Mouse (Mus musculus) neural tube, embryonic 15.5 days (tissue): ENCODE data around the gene Hectd4. TPM values are rescaled to one million over a fixed set of nuclear protein-coding genes. Genes with fewer than 3 reads are reported as not detected.
"Not testable (repeated sequence)": the region's sequence is repeated elsewhere in the genome, so short reads cannot be mapped to it uniquely, and the experiment has no call there.

ENCODE experiments used
- ATAC-seq: fragments of 200-750 bp; cut with Nextera tagmentation; 2 replicates; pipeline ENCODE4 v1.8.0; 2017; ENCODE audit warnings: mild to moderate bottlenecking, moderate TSS enrichment, moderate library complexity; ENCODE audit not compliant: low FRiP score
- H3K27ac ChIP-seq: fragments of 300-500 bp; sonication (generic); replicated peaks from 2 replicates; pipeline ENCODE4 v1.5.1; 2015; ENCODE audit warnings: mild to moderate bottlenecking, inconsistent platforms
- H3K27me3 ChIP-seq: fragments of 300-500 bp; sonication (generic); replicated peaks from 2 replicates; pipeline ENCODE4 v1.6.1; 2015; ENCODE audit warnings: inconsistent platforms
- H3K36me3 ChIP-seq: fragments of 300-500 bp; sonication (generic); 2 replicates; pipeline ENCODE4 v1.6.1; 2015; ENCODE audit warnings: inconsistent platforms
- H3K4me1 ChIP-seq: fragments of 300-500 bp; sonication (generic); 2 replicates; pipeline ENCODE4 v1.6.1; 2015; ENCODE audit warnings: inconsistent platforms
- H3K4me2 ChIP-seq: fragments of 300-500 bp; sonication (generic); 2 replicates; pipeline ENCODE4 v1.6.1; 2015; ENCODE audit warnings: inconsistent platforms, mild to moderate bottlenecking, moderate library complexity
- H3K4me3 ChIP-seq: fragments of 300-500 bp; sonication (generic); replicated peaks from 2 replicates; pipeline ENCODE4 v1.5.1; 2015; ENCODE audit warnings: mild to moderate bottlenecking, inconsistent platforms
- H3K9ac ChIP-seq: fragments of 300-500 bp; sonication (generic); replicated peaks from 2 replicates; pipeline ENCODE4 v1.6.1; 2015; ENCODE audit warnings: mild to moderate bottlenecking, inconsistent platforms
- H3K9me3 ChIP-seq: fragments of 300-500 bp; sonication (generic); replicated peaks from 2 replicates; pipeline ENCODE4 v1.6.1; 2016; ENCODE audit warnings: inconsistent platforms
- WGBS: fragments of 180-500 bp; shearing (Covaris S2); methylation state at CpG from one replicate; pipeline ENCODE4 v1.1.7; 2015; ENCODE audit warnings: mixed read lengths; 5-methylcytosine and 5-hydroxymethylcytosine counted together
- polyA plus RNA-seq: library from polyadenylated mRNA; unstranded; fragments of >200 nt; fragmentation: Nextera tagmentation; extraction: Ambion mirVana; gene quantifications from 2 replicates; pipeline ENCODE4 v1.2.1, GENCODE M21; 2015

Gene Hectd4
- polyA plus RNA-seq, 1 experiment from 2014 or later = 18.0 TPM

DNA sequence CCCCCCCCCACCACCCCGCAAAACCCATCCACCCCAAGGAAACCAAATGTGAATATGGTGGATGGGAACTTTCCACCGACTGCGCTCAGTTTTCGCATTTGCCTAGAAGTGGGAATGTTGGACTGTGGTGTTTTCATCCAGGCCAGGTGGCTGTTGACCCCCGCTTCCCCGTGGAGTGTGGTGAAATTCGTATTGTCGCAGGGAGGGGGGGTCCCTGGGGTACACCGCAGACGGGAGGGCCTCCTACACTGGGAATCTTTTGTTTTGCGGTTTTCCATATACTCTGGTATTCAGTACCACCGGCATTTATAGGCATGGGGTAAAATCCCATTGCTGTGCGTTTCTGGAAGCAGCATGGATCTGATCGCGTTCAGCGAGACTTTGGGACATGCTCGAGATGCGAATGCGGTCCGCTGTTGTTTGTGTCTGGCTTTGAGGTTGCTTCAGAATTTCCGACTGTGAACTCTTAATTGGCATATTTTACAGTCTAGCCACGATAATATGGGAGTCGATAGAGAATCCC lies 1.4 kb downstream of the Hectd4 start:
- Histone ChIP-seq H3K4me2 (peak overlapping the region; percentile 74), H3K9ac (peak overlapping the region; percentile 96), H3K4me3 (peak overlapping the region; percentile 73), H3K4me1 (peaks cover 28% of the 10 kb centered on the region), H3K36me3 (no peaks in the 10 kb centered on the region), H3K9me3 (no peaks in the 10 kb centered on the region), H3K27me3 (no peaks in the 10 kb centered on the region), H3K27ac (peak overlapping the region; percentile 96)
- WGBS = 7% methylated on average over 23 of the region's 23 CpGs
- ATAC-seq = peak; percentile 26; the same call in 1 of the 2 replicates

DNA sequence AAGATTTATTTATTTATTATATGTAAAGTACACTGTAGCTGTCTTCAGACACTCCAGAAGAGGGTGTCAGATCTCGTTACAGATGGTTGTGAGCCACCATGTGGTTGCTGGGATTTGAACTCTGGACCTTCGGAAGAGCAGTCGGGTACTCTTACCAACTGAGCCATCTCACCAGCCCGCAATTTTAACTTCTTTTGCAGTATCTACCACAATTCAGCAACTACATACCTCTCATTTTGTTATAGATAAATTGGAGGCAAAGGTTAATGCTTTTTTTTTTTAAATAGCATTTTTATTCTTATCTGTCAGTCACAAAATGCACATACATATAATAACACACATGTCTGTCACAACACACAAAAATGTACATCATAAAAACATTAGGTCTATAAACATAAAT lies 4.0 kb downstream of the Hectd4 start:
- peaks cover 28% of the 10 kb centered on the region for H3K4me1 ChIP-seq
- H3K27ac ChIP-seq, H3K27me3 ChIP-seq, H3K4me2 ChIP-seq, H3K4me3 ChIP-seq, H3K9ac ChIP-seq, H3K36me3 ChIP-seq, H3K9me3 ChIP-seq, ATAC-seq: not testable (repeated sequence)
- 91% methylated on average over 4 of the region's 4 CpGs for WGBS

DNA sequence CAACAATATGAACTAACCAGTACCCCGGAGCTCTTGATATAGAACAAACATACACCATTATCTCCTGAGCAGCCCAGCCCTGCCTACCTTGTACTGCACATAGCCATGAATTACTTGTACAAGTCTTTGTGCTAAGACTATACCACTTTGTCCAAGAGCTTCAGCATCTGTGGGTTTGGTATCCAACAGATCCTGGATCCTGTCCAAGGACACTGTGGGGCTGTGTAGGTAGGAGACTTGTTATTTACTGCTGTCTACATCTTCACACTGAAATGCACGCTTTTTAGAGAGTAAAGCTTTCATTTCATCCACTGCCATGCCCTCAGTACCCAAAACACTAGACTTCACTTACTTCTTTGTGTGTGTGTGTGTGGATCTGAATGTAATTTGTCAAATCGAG lies 4.8 kb downstream of the Hectd4 start:
- Histone ChIP-seq H3K4me2 (no peak overlapping the region), H3K4me3 (no peak overlapping the region), H3K9me3 (no peaks in the 10 kb centered on the region), H3K27me3 (no peaks in the 10 kb centered on the region), H3K9ac (no peak overlapping the region), H3K36me3 (no peaks in the 10 kb centered on the region), H3K4me1 (peaks cover 24% of the 10 kb centered on the region), H3K27ac (no peak overlapping the region)
- 71% methylated on average over 3 of the region's 3 CpGs for WGBS
- no peak for ATAC-seq

DNA sequence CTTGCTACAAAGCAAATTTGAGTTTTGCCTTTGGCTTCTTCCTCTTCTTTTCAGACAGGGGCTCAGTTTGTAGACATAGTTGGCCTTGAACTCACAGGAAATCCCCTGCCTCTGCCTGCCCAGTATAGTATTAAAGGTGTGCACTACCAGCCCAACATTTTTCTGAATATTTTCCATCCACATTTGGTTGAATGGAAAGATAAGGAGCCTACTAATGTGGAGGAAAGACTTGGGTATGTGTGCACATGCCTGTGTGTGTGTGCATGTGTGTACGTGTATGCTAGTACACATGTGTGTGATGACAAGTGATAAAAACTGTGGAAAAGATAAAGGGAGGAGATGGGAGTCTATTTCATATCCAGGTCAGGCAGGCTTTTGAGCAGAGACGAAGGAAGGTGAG lies 5.8 kb downstream of the Hectd4 start:
- H3K4me3 ChIP-seq = no peak overlapping the region
- WGBS = 92% methylated on average over 2 of the region's 2 CpGs

DNA sequence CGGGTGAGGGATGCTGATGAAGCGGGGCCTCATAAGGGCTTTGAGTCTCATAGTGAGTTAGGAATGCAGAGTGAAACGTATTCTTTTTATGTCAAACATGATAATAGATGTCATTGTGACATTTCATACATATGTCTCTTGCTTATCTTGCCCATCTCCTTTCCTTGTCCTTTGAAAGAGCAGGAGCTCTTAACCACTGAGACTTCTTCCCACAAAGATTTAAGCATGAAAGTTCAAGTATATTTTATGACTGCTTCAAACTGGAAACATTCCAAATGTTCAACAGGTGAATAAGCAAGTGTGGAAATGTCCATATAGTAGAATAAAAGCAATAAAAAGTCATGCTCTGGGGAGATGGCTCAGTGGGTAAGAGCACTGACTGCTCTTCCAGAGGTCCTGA lies 6.4 kb downstream of the Hectd4 start:
- no peak overlapping the region for H3K9ac ChIP-seq
- H3K4me1 ChIP-seq = peaks cover 21% of the 10 kb centered on the region
- no peaks in the 10 kb centered on the region for H3K9me3 ChIP-seq
- 77% methylated on average over 3 of the region's 3 CpGs for WGBS
- H3K36me3 ChIP-seq = no peaks in the 10 kb centered on the region
- no peak for ATAC-seq
- no peak overlapping the region for H3K4me3 ChIP-seq
- H3K4me2 ChIP-seq = no peak overlapping the region
- no peaks in the 10 kb centered on the region for H3K27me3 ChIP-seq
- no peak overlapping the region for H3K27ac ChIP-seq

More for the DNA sequence above, 5.8 kb downstream of the Hectd4 start:
- peaks cover 24% of the 10 kb centered on the region for H3K4me1 ChIP-seq
- no peak overlapping the region for H3K27ac ChIP-seq
- no peak overlapping the region for H3K9ac ChIP-seq
- no peak for ATAC-seq
- H3K27me3 ChIP-seq = no peaks in the 10 kb centered on the region
- H3K4me2 ChIP-seq = no peak overlapping the region
- H3K36me3 ChIP-seq = no peaks in the 10 kb centered on the region
- H3K9me3 ChIP-seq = no peaks in the 10 kb centered on the region

DNA sequence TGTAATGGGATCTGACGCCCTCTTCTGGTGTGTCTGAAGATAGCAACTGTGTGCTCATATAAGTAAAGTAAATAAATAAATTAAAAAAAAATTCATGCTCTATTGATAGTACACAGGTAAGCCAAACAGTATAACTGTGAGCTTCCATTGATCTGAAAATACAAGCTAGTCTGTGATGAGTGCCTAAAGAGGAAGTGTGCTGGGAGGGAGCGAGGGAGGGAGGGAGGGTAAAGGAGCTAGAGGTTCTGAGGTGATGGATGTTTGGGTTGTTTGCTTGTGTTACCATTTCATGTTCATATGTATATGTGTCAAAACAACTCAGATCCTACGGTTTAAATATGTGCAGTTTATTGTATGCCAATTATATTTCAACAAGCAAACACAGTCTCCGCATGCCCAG lies 6.8 kb downstream of the Hectd4 start:
- 86% methylated on average over 4 of the region's 4 CpGs for WGBS
- no peak for ATAC-seq
- H3K4me1 ChIP-seq = peaks cover 17% of the 10 kb centered on the region

DNA sequence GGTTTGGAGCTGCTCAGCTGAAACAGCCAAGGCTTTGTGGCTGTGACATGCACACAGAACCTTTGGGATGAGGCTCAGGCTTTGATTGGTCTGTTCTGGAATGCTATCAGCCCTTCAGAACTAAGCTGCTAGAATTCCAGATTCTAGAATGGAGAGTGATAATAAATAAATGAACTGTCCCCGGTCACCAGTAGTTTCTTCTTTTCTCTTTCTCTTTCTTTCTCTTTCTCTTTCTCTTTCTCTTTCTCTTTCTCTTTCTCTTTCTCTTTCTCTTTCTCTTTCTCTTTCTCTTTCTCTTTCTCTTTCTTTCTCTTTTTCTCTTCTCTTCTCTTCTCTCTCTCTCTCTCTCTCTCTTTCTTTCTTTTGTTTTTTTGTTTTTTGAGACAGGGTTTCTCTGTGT lies 7.3 kb downstream of the Hectd4 start:
- H3K9ac ChIP-seq, H3K36me3 ChIP-seq, ATAC-seq, H3K4me3 ChIP-seq, H3K4me2 ChIP-seq, H3K27me3 ChIP-seq, H3K27ac ChIP-seq, H3K9me3 ChIP-seq: not testable (repeated sequence)
- peaks cover 12% of the 10 kb centered on the region for H3K4me1 ChIP-seq
- WGBS = 91% methylated on average over 1 of the region's 1 CpGs

More for the DNA sequence above, 6.8 kb downstream of the Hectd4 start:
- no peaks in the 10 kb centered on the region for H3K9me3 ChIP-seq
- H3K4me2 ChIP-seq = no peak overlapping the region
- H3K27me3 ChIP-seq = no peaks in the 10 kb centered on the region
- no peaks in the 10 kb centered on the region for H3K36me3 ChIP-seq
- no peak overlapping the region for H3K4me3 ChIP-seq
- H3K9ac ChIP-seq = no peak overlapping the region
- H3K27ac ChIP-seq = no peak overlapping the region

DNA sequence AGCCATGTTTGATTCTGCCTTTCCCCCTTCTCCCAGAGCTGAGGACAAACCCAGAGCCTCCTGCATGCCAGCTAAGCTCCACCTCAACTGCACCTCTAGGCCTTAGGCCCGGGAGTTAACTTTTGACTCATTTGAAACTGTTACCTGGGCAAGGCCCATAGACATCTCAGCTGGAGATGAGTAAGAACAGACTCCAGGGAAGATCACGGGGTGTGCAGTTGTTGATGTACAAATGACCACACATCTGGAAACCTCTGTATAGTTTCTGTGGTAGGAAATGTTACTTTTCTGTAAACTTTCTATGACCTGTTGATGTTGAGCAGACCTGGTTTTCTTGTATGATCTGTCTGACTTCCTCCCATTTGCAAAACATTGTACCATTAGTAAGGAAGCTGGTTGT lies 9.2 kb downstream of the Hectd4 start:
- H3K4me1 ChIP-seq = 0 out of 2 replicates have a peak, but pooled peaks cover 4% of the 10 kb centered on the region
- H3K27ac ChIP-seq = no peak overlapping the region
- H3K4me2 ChIP-seq = no peak overlapping the region
- H3K9ac ChIP-seq = no peak overlapping the region
- no peak for ATAC-seq
- no peaks in the 10 kb centered on the region for H3K9me3 ChIP-seq
- WGBS = 87% methylated on average over 2 of the region's 2 CpGs
- H3K4me3 ChIP-seq = no peak overlapping the region
- no peaks in the 10 kb centered on the region for H3K36me3 ChIP-seq
- H3K27me3 ChIP-seq = no peaks in the 10 kb centered on the region

DNA sequence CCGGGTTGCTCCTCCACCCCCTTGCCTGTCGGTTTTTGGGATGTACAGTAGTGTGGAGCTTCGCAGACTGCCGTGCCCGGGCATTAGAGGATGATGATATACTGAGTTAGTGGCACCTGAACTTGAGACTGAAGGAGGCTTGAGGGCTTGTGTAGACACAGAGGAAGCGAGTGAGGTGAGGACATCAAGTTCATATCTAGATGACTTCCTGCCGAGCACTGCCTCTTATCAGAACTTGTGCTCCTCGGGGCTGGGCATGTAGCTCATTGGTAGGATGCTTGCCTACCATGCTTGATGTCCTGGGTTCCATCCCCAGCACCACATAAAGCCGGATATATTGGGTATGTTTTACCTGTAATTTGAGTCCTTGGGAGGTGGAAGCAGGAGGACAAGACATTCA lies 10.8 kb downstream of the Hectd4 start:
- Histone ChIP-seq H3K27ac (no peak overlapping the region), H3K36me3 (no peaks in the 10 kb centered on the region), H3K4me1 (0 out of 2 replicates have a peak, but pooled peaks cover under 1% of the 10 kb centered on the region), H3K4me3 (no peak overlapping the region), H3K4me2 (no peak overlapping the region), H3K27me3 (no peaks in the 10 kb centered on the region), H3K9me3 (no peaks in the 10 kb centered on the region), H3K9ac (no peak overlapping the region)
- 91% methylated on average over 9 of the region's 9 CpGs for WGBS
- ATAC-seq = no peak

DNA sequence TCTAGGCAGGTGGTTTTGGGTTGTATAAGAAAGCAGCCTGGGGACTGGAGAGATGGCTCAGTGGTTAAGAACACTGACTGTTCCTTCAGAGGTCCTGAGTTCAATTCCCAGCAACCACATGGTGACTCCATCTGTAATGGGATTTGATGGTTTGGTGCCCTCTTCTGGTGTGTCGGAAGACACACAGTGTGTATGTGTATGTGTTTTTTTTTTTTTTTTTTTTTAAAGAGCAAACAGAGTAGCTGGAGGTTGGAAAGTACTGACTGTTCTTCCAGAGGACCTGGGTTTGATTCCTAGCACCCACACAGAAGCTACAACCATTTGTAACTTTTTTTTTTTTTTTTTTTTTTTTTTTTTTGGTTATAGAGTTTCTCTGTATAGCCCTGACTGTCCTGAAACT lies 12.8 kb downstream of the Hectd4 start:
- Histone ChIP-seq H3K27ac (no peak overlapping the region), H3K4me1 (no peaks in the 10 kb centered on the region), H3K27me3 (no peaks in the 10 kb centered on the region), H3K9me3 (no peaks in the 10 kb centered on the region), H3K9ac (no peak overlapping the region), H3K36me3 (no peaks in the 10 kb centered on the region), H3K4me2 (no peak overlapping the region), H3K4me3 (no peak overlapping the region)
- 100% methylated on average over 1 of the region's 1 CpGs for WGBS
- no peak for ATAC-seq

DNA sequence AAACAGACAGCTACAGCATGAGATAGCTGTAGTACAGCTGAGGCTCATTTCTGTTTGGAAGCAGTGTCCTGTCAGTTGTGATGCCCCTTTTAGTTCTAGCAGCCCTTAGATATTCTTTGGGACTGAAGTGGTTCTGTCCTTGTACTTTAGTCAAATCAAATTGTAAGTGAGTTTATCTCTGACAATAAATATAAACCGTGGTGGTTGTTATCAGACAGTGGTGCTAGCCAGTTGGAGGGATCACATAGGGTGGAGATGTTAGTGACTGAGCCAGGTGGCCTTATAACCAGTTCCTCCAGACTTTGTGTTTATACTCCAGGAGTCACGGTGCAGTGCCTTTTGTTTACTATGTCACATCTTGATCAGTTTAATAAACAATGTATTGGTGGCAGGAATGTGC lies 13.7 kb downstream of the Hectd4 start:
- H3K4me1 ChIP-seq = no peaks in the 10 kb centered on the region
- H3K27ac ChIP-seq = no peak overlapping the region
- no peaks in the 10 kb centered on the region for H3K27me3 ChIP-seq
- ATAC-seq = no peak
- no peaks in the 10 kb centered on the region for H3K9me3 ChIP-seq
- no peaks in the 10 kb centered on the region for H3K36me3 ChIP-seq
- 85% methylated on average over 2 of the region's 2 CpGs for WGBS
- no peak overlapping the region for H3K4me2 ChIP-seq
- H3K4me3 ChIP-seq = no peak overlapping the region
- H3K9ac ChIP-seq = no peak overlapping the region

DNA sequence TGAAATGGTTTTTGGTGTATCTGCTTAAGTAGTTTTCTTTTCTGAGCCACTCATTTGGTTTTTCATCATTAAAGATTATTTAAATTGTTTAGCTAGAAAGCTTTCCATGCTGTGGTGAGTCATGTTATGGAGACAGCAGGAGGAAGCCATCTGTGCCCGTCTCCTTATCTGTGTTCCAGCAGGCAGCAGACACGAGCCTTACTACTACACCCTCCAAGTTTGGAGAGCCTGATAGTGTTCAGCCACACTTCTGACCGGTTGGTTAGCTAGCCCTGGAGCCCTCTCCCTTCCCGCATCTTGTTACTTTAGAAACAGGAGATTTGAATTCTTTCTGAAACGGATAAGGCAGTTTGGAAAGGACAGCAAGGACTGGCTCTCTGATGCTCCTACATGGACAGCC lies 16.2 kb downstream of the Hectd4 start:
- WGBS = 81% methylated on average over 5 of the region's 5 CpGs
- no peak overlapping the region for H3K4me2 ChIP-seq
- no peak overlapping the region for H3K9ac ChIP-seq
- no peaks in the 10 kb centered on the region for H3K4me1 ChIP-seq
- H3K27me3 ChIP-seq = no peaks in the 10 kb centered on the region
- no peaks in the 10 kb centered on the region for H3K9me3 ChIP-seq
- ATAC-seq = no peak
- no peak overlapping the region for H3K4me3 ChIP-seq
- no peak overlapping the region for H3K27ac ChIP-seq
- no peaks in the 10 kb centered on the region for H3K36me3 ChIP-seq

DNA sequence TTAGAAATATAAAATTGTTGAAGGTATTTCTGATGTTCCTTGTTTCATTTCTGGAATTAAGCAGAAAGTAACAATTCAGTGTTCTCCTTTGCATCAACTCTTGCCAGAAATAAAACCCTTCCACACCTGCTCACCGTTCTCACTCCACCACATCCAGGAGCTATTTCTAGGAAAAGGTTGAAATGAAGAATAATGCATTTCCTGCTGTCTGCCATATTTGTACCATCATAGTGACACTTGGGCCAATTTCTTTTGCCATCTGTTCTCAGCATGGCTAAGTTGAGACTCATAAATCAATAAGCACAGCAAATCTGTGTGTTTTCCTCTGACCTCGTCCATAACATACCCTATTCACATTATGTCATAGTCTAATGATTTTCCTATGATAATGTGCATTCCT lies 18.2 kb downstream of the Hectd4 start:
- no peak for ATAC-seq
- no peaks in the 10 kb centered on the region for H3K4me1 ChIP-seq
- H3K27me3 ChIP-seq = no peaks in the 10 kb centered on the region
- H3K27ac ChIP-seq = no peak overlapping the region
- no peak overlapping the region for H3K4me2 ChIP-seq
- H3K9ac ChIP-seq = no peak overlapping the region
- H3K4me3 ChIP-seq = no peak overlapping the region
- 66% methylated on average over 2 of the region's 2 CpGs for WGBS
- no peaks in the 10 kb centered on the region for H3K9me3 ChIP-seq
- no peaks in the 10 kb centered on the region for H3K36me3 ChIP-seq
